Mouse (Mus musculus) spleen, adult 2 months (tissue): ENCODE results near the gene Cstf2t. TPM values are rescaled to one million over a fixed set of nuclear protein-coding genes. Genes with fewer than 3 reads are reported as not detected.
A peak's percentile ranks its signal among the peaks of the same experiment; 100 is the strongest.

ENCODE experiments used
- DNase-seq, 2 experiments: peaks; one replicate each; pipeline versions ENCODE4 v3.0.0 to v3.0.0-alpha.2; 2012 to 2021; ENCODE audit warnings: low spot score in 2 of 2, low read depth in 1 of 2
- H3K27ac ChIP-seq: fragments of 200-500 bp; 2 replicates; pipeline ENCODE4 v1.5.1; 2012; ENCODE audit warnings: low read length, inconsistent platforms; ENCODE audit not compliant: insufficient read depth
- H3K27me3 ChIP-seq: fragments of 200-500 bp; 2 replicates; pipeline ENCODE4 v1.6.1; 2012; ENCODE audit warnings: mild to moderate bottlenecking, moderate library complexity, low read length, inconsistent platforms; ENCODE audit not compliant: control insufficient read depth, insufficient read depth
- H3K36me3 ChIP-seq: fragments of 200-500 bp; 2 replicates; pipeline ENCODE4 v1.6.1; 2012; ENCODE audit warnings: mild to moderate bottlenecking, low read length, inconsistent platforms; ENCODE audit not compliant: control insufficient read depth, insufficient read depth
- H3K4me1 ChIP-seq: fragments of 200-500 bp; 2 replicates; pipeline ENCODE4 v1.6.1; 2011; ENCODE audit warnings: inconsistent platforms; ENCODE audit not compliant: control insufficient read depth, insufficient read depth, insufficient read length
- H3K4me3 ChIP-seq: fragments of 200-500 bp; 2 replicates; pipeline ENCODE4 v1.5.1; 2011; ENCODE audit warnings: mild to moderate bottlenecking, inconsistent platforms; ENCODE audit not compliant: insufficient read depth, insufficient read length; ENCODE audit errors: extremely low read depth
- CTCF ChIP-seq: fragments of 200-500 bp; IDR thresholded peaks from 2 replicates; pipeline ENCODE4 v1.5.1; 2011; ENCODE audit warnings: mild to moderate bottlenecking, inconsistent platforms; ENCODE audit not compliant: insufficient read depth, insufficient read length, insufficient replicate concordance; ENCODE audit errors: extremely low read depth
- POLR2A ChIP-seq: fragments of 200-500 bp; IDR thresholded peaks from 2 replicates; pipeline ENCODE4 v1.6.1; 2011; ENCODE audit warnings: low read depth, low read length, inconsistent platforms
- WGBS: fragments of 180-500 bp; shearing (Covaris S2); methylation state at CpG from one replicate; pipeline ENCODE4 v1.1.7; 2018; 5-methylcytosine and 5-hydroxymethylcytosine counted together
- polyA plus RNA-seq: library from polyadenylated mRNA; depleted of rRNA; stranded (reverse); fragments of >200 nt; gene quantifications from 2 replicates; pipeline ENCODE4 v1.2.3, GENCODE M21; 2012; rRNA removed

The Cstf2t gene
- 8.2 and 10.0 TPM in 2 replicates for polyA plus RNA-seq

GRCm38 (mm10) chr19:31082662-31083429 lies at the start of gene Cstf2t:
TSS of gene Cstf2t (plus strand) at chr19:31082837.
- no peaks in the 10 kb centered on the region for H3K27me3 ChIP-seq
- H3K4me1 ChIP-seq = peaks cover 14% of the 10 kb centered on the region
- H3K36me3 ChIP-seq = peaks cover 4% of the 10 kb centered on the region
- DNase-seq = peak; percentile 99 to 100
- H3K4me3 ChIP-seq = peak within 1 kb of the TSS; percentile 76
- peak within 1 kb of the TSS; percentile 68 for H3K27ac ChIP-seq
- WGBS = 2% methylated on average over 56 of the region's 56 CpGs
- TF ChIP-seq CTCF = no peak
- TF ChIP-seq POLR2A = peak; percentile 65

GRCm38 (mm10) chr19:31038951-31039350 lies 43.7 kb upstream of the Cstf2t start:
- Histone ChIP-seq H3K27ac (no peak overlapping the region), H3K27me3 (no peaks in the 10 kb centered on the region), H3K4me3 (no peak overlapping the region), H3K4me1 (no peaks in the 10 kb centered on the region), H3K36me3 (no peaks in the 10 kb centered on the region)
- DNase-seq = no peak
- TF ChIP-seq CTCF = no peak
- TF ChIP-seq POLR2A = no peak
- 84% methylated on average over 3 of the region's 3 CpGs for WGBS

GRCm38 (mm10) chr19:31040948-31041847 lies 41.4 kb upstream of the Cstf2t start:
- no peaks in the 10 kb centered on the region for H3K36me3 ChIP-seq
- no peaks in the 10 kb centered on the region for H3K27me3 ChIP-seq
- no peak for DNase-seq
- H3K4me1 ChIP-seq = no peaks in the 10 kb centered on the region
- TF ChIP-seq CTCF (no peak), POLR2A (no peak)
- whole genome bisulfite sequencing = 94% methylated on average over 2 of the region's 2 CpGs
- H3K4me3 ChIP-seq = no peak overlapping the region
- H3K27ac ChIP-seq = no peak overlapping the region

GRCm38 (mm10) chr19:31046601-31047000 lies 36.0 kb upstream of the Cstf2t start:
- no peak for TF ChIP-seq POLR2A
- no peak for TF ChIP-seq CTCF
- 96% methylated on average over 4 of the region's 4 CpGs for WGBS

GRCm38 (mm10) chr19:31064740-31065139 lies 17.9 kb upstream of the Cstf2t start:
- TF ChIP-seq POLR2A (no peak), CTCF (no peak)
- 74% methylated on average over 1 of the region's 1 CpGs for WGBS
- Histone ChIP-seq H3K4me3 (no peak overlapping the region), H3K27me3 (no peaks in the 10 kb centered on the region), H3K4me1 (no peaks in the 10 kb centered on the region), H3K36me3 (no peaks in the 10 kb centered on the region), H3K27ac (no peak overlapping the region)
- DNase-seq = no peak

More at GRCm38 (mm10) chr19:31046601-31047000, 36.0 kb upstream of the Cstf2t start:
- H3K36me3 ChIP-seq = no peaks in the 10 kb centered on the region
- no peak overlapping the region for H3K4me3 ChIP-seq
- H3K4me1 ChIP-seq = no peaks in the 10 kb centered on the region
- no peak overlapping the region for H3K27ac ChIP-seq
- H3K27me3 ChIP-seq = no peaks in the 10 kb centered on the region
- no peak for DNase-seq

- Histone ChIP-seq H3K36me3 (no peaks in the 10 kb centered on the region), H3K4me1 (no peaks in the 10 kb centered on the region), H3K4me3 (no peak overlapping the region), H3K27ac (no peak overlapping the region), H3K27me3 (no peaks in the 10 kb centered on the region)
- WGBS = 88% methylated on average over 11 of the region's 11 CpGs
- DNase-seq = no peak
- TF ChIP-seq CTCF (no peak), POLR2A (no peak)
Observed at GRCm38 (mm10) chr19:31065206-31065781, 17.3 kb upstream of the Cstf2t start.
